Comparison of ENCODE assay signal across 7 mouse cellular contexts in genomic region chr6:148441871-148442270, GRCm38 (mm10). TPM values are rescaled to one million over a fixed set of nuclear protein-coding genes. Genes with fewer than 3 reads are reported as not detected.
DNase-seq lines count a peak whose midpoint lies in the region; ATAC-seq and TF ChIP-seq lines count a peak whose summit lies in the region.

No protein-coding gene starts in this region.

- intact Hi-C loops in heart, postnatal 36 days (cut with DNase I): loop anchor here (2.0 to 5.0 kb wide), 3 partner anchors 37 to 200 kb away; no protein-coding TSS in a partner anchor

- H3K27ac ChIP-seq in forebrain, embryonic 12.5 days: no peak overlapping the region
- no peak overlapping the region for H3K27ac ChIP-seq in limb, embryonic 13.5 days

- ATAC-seq in forebrain, embryonic 12.5 days (ENCODE audit: low FRiP score): no peak
- no peak for ATAC-seq in limb, embryonic 13.5 days (ENCODE audit: low FRiP score, low read depth)

- DNase-seq in brain, embryonic 14.5 days (ENCODE audit: low read depth): peak; percentile 22
- peak; percentile 53 to 58 for DNase-seq in heart, postnatal 36 days
- DNase-seq in thymus, postnatal 4 days: no peak
- no peak for DNase-seq in spleen, adult 12 weeks (ENCODE audit: low spot score)
- DNase-seq in urinary bladder, adult 2 months (ENCODE audit: low spot score): no peak

- H3K4me2 ChIP-seq in forebrain, embryonic 12.5 days: peak overlapping the region; percentile 95
- H3K4me2 ChIP-seq in limb, embryonic 13.5 days (replicated peaks): peak overlapping the region; percentile 94

- WGBS in forebrain, embryonic 12.5 days: 9% methylated on average over 5 of the region's 5 CpGs
- WGBS in limb, embryonic 13.5 days: 5% methylated on average over 5 of the region's 5 CpGs

- H3K4me3 ChIP-seq in forebrain, embryonic 12.5 days (replicated peaks): peak overlapping the region; percentile 72; the same call in 1 of the 2 replicates
- H3K4me3 ChIP-seq in limb, embryonic 13.5 days: peak overlapping the region; percentile 75

- no peaks in the 10 kb centered on the region for H3K36me3 ChIP-seq in forebrain, embryonic 12.5 days (replicated peaks)
- H3K36me3 ChIP-seq in limb, embryonic 13.5 days: no peaks in the 10 kb centered on the region

- H3K9ac ChIP-seq in forebrain, embryonic 12.5 days: no peak overlapping the region
- no peak overlapping the region for H3K9ac ChIP-seq in limb, embryonic 13.5 days

- TF ChIP-seq POLR2A in brain, embryonic 14.5 days (IDR thresholded peaks at IDR 0.05; ENCODE audit: borderline replicate concordance, extremely low read depth, insufficient read depth, insufficient read length, poor library complexity, severe bottlenecking): no peak

- no peaks in the 10 kb centered on the region for H3K9me3 ChIP-seq in forebrain, embryonic 12.5 days
- H3K9me3 ChIP-seq in limb, embryonic 13.5 days: no peaks in the 10 kb centered on the region

- peaks cover 19% of the 10 kb centered on the region for H3K4me1 ChIP-seq in forebrain, embryonic 12.5 days
- H3K4me1 ChIP-seq in limb, embryonic 13.5 days: peaks cover 34% of the 10 kb centered on the region

- peaks cover 56% of the 10 kb centered on the region for H3K27me3 ChIP-seq in forebrain, embryonic 12.5 days
- H3K27me3 ChIP-seq in limb, embryonic 13.5 days: peaks cover 54% of the 10 kb centered on the region

- no peak for TF ChIP-seq CTCF in brain, embryonic 14.5 days (IDR thresholded peaks at IDR 0.05; ENCODE audit: borderline replicate concordance, extremely low read depth, insufficient read depth, insufficient read length)

RNA-seq across cellular contexts. Expression of gene Tmtc1, which starts 2.3 kb away (rescaled TPM):
- 5.4 and 11.8 TPM in 2 replicates for polyA plus RNA-seq in brain, embryonic 14.5 days (2012; rRNA removed)
- 1.00 and 1.7 TPM in 2 replicates for polyA plus RNA-seq in forebrain, embryonic 12.5 days (2016; fragmentation: Nextera tagmentation; extraction: Ambion mirVana)
- total RNA-seq in heart, postnatal 36 days (2021): 100 to 1,000 TPM; 117 to 127 TPM
- 1.1 and 1.2 TPM in 2 replicates for polyA plus RNA-seq in limb, embryonic 13.5 days (2015; fragmentation: Nextera tagmentation; extraction: Ambion mirVana)
- 14.2 and 17.9 TPM in 2 replicates for polyA plus RNA-seq in urinary bladder, adult 2 months (2012; rRNA removed)

Comparison
In these comparisons a context has a peak if more than half of its experiments do, and no peak if none do; other contexts are left out.
1. DNase-seq: peak in brain, embryonic 14.5 days (single experiment) and heart, postnatal 36 days (2 of 2); none in thymus, postnatal 4 days (single experiment), spleen, adult 12 weeks (single experiment) and urinary bladder, adult 2 months (single experiment).